Mouse (Mus musculus): Measurements from ENCODE around the gene Dusp6.

- TF ChIP-seq POLR2A (IDR thresholded peaks at IDR 0.05; ENCODE audit: control insufficient read depth, low read depth, low read length) (no peak), CTCF (IDR thresholded peaks at IDR 0.05; ENCODE audit: control insufficient read depth, insufficient read depth, insufficient replicate concordance, low read depth, low read length) (no peak)
Measured at GRCm38 (mm10) chr10:99298328-99299295, 35.6 kb downstream of the Dusp6 start.
